Mouse (Mus musculus) heart, adult 11 months (tissue): ENCODE measurements at regions not wholly inside any gene's neighbourhood (a gene's known extent, or its start where the extent isn't known, plus 50 kb on each side); places are given as distances from the start of the nearest gene placed in this dataset.

Source experiments
- DNase-seq: peaks from one replicate; pipeline ENCODE4 v3.0.0; 2022

DNA sequence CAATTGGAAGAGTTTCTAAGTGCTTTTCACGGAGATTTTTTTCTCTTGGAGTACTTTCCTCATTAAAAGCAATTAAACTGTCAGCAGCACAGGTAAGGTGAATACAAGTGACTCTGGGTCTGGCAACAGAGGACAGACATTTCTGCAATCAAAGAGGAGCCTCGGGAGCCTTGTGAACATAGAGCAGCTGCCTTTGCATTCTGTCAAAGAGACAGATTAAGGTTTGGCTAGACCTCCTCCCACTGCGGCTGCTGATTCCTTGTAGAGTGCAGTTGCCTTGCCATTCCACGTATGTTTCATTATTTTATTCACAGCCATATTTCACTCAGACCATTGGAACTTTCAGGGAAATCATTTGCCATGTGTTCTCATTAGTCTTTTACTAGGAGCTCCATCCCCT lies 563.0 kb upstream of the Gnpda2 start:
- peak; percentile 68 for DNase-seq
